Mouse (Mus musculus): Measurements from ENCODE around the gene Prkd2. TPM values are rescaled to one million over a fixed set of nuclear protein-coding genes. Genes with fewer than 3 reads are reported as not detected.

The Prkd2 gene
- total and polyA plus RNA-seq, 2 experiments from 2014 or later: 4.3 TPM

DNA sequence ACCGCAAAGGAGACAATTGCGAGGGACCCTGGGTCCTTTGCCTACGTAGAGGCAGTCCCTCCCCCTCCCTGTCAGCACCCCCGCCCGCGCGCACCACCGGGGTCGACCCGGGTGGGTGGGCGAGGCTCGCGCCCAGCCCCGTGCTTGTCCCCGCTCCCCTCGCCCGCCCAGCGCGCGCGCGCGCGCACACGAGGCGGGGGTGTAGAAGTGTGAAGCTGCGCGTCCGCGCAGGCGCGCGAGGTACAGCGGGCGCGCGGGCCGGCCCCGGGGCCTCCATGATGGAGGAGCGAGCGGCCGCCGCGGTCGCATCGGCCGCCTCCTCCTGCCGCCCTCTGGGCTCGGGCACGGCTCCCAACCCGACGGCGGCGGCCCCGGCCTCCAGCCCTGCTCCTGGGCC lies 26.6 kb upstream of the Prkd2 start:
- Histone ChIP-seq H3K27ac (peak overlapping the region; percentile 99), H3K36me3 (ENCODE audit: insufficient read depth, low read length) (no peaks in the 10 kb centered on the region), H3K27me3 (ENCODE audit: insufficient read depth, low read length) (no peaks in the 10 kb centered on the region), H3K4me2 (ENCODE audit: low read depth, low read length) (peak overlapping the region; percentile 83), H3K4me1 (ENCODE audit: insufficient read depth, low read length) (peaks cover 32% of the 10 kb centered on the region), H3K4me3 (ENCODE audit: low read length) (peak overlapping the region; percentile 99), H3K9ac (replicated peaks; ENCODE audit: low read length) (peak overlapping the region; percentile 100), H3K9me3 (ENCODE audit: low read length) (no peaks in the 10 kb centered on the region)
- DNase-seq (ENCODE audit: low spot score) (peak; percentile 96), ATAC-seq (peak; percentile 78)
- TF ChIP-seq CTCF (IDR thresholded peaks at IDR 0.05; ENCODE audit: low read depth): no peak
- WGBS: 0% methylated on average over 47 of the region's 55 CpGs

DNA sequence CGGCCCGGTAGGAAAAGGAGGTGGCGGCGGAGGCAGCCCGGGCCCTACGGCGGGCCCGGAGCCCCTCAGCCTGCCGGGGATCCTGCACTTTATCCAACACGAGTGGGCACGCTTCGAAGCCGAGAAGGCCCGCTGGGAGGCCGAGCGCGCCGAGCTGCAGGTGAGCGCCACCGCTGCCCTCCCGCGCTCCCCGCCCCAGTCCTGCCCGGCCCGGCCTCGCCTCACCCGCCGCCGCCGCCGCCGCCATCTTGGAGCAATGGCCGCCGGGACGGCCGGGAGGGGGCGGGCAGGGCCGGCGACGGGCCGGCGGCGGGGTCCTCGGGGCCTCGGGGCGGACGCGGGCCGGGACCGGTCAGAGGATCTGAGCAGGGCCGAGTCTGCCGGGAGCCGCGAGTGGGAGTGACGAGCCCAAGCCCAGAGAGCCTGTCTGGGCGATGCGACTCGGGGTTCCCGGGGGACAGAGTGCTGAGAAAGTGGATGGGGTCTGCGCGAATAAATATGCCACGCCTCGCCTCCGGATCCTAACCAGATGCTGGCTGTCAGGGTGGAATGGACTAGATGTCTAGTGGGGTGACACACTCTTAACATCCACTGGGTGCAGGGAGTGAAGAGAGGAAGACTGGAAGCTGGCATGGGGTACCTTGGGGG lies 26.1 kb upstream of the Prkd2 start, which contains the start of gene Fkrp:
Gene Fkrp, minus strand, starts transcription at position 258 of the 648 bp plus-strand sequence.
- Histone ChIP-seq H3K27me3 (ENCODE audit: insufficient read depth, low read length) (no peaks in the 10 kb centered on the region), H3K9me3 (ENCODE audit: low read length) (no peaks in the 10 kb centered on the region), H3K4me2 (ENCODE audit: low read depth, low read length) (peak within 1 kb of the TSS; percentile 83), H3K4me1 (ENCODE audit: insufficient read depth, low read length) (peaks cover 35% of the 10 kb centered on the region), H3K36me3 (ENCODE audit: insufficient read depth, low read length) (no peaks in the 10 kb centered on the region), H3K27ac (peak within 1 kb of the TSS; percentile 99), H3K9ac (replicated peaks; ENCODE audit: low read length) (peak within 1 kb of the TSS; percentile 100), H3K4me3 (ENCODE audit: low read length) (peak within 1 kb of the TSS; percentile 99)
- no peak for TF ChIP-seq CTCF (IDR thresholded peaks at IDR 0.05; ENCODE audit: low read depth)
- peak; percentile 70 for DNase-seq (ENCODE audit: low spot score)
- WGBS: under 1% methylated on average over 45 of the region's 64 CpGs
- peak; percentile 41 for ATAC-seq

DNA sequence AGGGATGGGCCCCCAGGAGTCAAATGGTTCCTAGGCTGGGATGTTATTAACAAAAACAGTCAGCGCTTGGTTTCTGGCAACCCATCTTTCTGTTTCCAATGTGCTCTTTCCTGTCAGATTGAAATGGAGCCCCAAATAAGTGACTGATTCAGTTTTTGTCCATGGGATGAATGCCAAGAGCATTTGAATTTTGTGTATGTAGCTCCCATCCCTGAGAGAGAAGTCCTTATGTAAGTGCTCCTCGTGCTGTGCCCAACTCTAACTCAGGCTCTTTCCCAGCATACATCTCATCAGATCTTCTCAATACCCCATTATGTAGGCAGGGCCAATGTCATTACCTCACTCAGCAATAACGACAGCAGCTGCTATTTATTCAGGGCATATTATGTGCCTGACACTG lies 25.0 kb upstream of the Prkd2 start:
- ATAC-seq (no peak), DNase-seq (ENCODE audit: low spot score) (peak; percentile 16)
- 19% methylated on average over 3 of the region's 3 CpGs for WGBS
- Histone ChIP-seq H3K9me3 (ENCODE audit: low read length) (no peaks in the 10 kb centered on the region), H3K9ac (replicated peaks; ENCODE audit: low read length) (peak overlapping the region; percentile 100), H3K4me1 (ENCODE audit: insufficient read depth, low read length) (peaks cover 35% of the 10 kb centered on the region), H3K4me3 (ENCODE audit: low read length) (peak overlapping the region; percentile 99), H3K27me3 (ENCODE audit: insufficient read depth, low read length) (no peaks in the 10 kb centered on the region), H3K27ac (peak overlapping the region; percentile 99; the same call in 1 of the 2 replicates), H3K4me2 (ENCODE audit: low read depth, low read length) (peak overlapping the region; percentile 83), H3K36me3 (ENCODE audit: insufficient read depth, low read length) (no peaks in the 10 kb centered on the region; the same call in 1 of the 2 replicates)
- no peak for TF ChIP-seq CTCF (IDR thresholded peaks at IDR 0.05; ENCODE audit: low read depth)

DNA sequence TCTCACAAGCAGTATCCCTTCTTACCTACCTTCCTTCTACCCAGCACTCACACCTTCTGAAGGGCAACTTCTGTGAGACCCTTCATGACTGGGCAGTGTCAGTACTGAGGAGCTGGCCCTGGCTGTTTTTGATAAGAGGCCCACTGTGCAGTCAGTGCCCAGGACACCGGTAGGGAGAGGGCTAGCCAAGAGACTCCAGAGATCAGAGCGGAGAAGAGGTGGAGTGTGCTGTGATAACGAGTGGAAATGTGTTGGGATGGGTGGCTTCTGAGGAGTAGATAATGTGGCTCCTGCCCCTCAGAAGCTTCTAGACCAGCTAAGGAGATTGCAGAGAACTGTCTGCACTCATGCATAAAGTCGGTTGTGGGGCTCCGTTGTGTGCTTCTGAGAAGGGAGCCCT lies 22.9 kb upstream of the Prkd2 start:
- TF ChIP-seq CTCF (IDR thresholded peaks at IDR 0.05; ENCODE audit: low read depth): no peak
- peaks cover 13% of the 10 kb centered on the region; the same call in 1 of the 2 replicates for H3K36me3 ChIP-seq (ENCODE audit: insufficient read depth, low read length)
- 0 out of 2 replicates have a peak overlapping the region, but pooled peaks have one; percentile 27 for H3K4me2 ChIP-seq (ENCODE audit: low read depth, low read length)
- DNase-seq (ENCODE audit: low spot score) (no peak), ATAC-seq (no peak)
- WGBS: 65% methylated on average over 5 of the region's 5 CpGs
- no peak overlapping the region for H3K27ac ChIP-seq
- H3K4me3 ChIP-seq (ENCODE audit: low read length): no peak overlapping the region
- no peaks in the 10 kb centered on the region for H3K9me3 ChIP-seq (ENCODE audit: low read length)
- no peaks in the 10 kb centered on the region for H3K27me3 ChIP-seq (ENCODE audit: insufficient read depth, low read length)
- H3K9ac ChIP-seq (replicated peaks; ENCODE audit: low read length): peak overlapping the region; percentile 21; the same call in 1 of the 2 replicates
- H3K4me1 ChIP-seq (ENCODE audit: insufficient read depth, low read length): peaks cover 35% of the 10 kb centered on the region

DNA sequence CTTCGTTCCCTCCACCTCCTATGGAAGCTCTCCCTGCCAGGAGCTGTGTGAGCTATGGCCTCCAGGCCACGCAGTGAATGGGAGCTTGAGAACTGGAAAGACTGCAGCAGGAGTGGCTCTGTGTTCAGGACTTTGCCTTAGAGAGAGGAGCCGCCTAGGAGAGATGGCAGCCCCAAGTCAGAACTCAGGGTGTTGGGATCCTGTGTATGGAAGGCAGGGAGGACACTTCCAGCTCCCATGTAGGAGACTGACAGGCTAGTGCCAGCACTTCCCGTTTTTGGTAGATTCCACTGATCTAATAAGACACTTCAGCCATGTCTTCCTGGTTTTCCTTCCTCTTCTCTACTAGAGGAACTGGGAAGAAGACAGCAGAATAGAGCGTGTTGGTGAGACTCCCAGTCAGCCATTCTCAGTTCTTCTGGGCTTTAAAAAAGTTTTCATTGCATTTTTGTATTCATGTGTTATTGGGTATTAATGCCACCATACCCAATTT lies 22.4 kb upstream of the Prkd2 start:
- no peak overlapping the region for H3K9ac ChIP-seq (replicated peaks; ENCODE audit: low read length)
- no peak for TF ChIP-seq CTCF (IDR thresholded peaks at IDR 0.05; ENCODE audit: low read depth)
- no peaks in the 10 kb centered on the region for H3K9me3 ChIP-seq (ENCODE audit: low read length)
- ATAC-seq (no peak), DNase-seq (ENCODE audit: low spot score) (no peak)
- no peak overlapping the region for H3K4me3 ChIP-seq (ENCODE audit: low read length)
- H3K4me2 ChIP-seq (ENCODE audit: low read depth, low read length): no peak overlapping the region
- no peak overlapping the region for H3K27ac ChIP-seq
- WGBS: 68% methylated on average over 5 of the region's 5 CpGs
- peaks cover 18% of the 10 kb centered on the region for H3K36me3 ChIP-seq (ENCODE audit: insufficient read depth, low read length)
- no peaks in the 10 kb centered on the region for H3K27me3 ChIP-seq (ENCODE audit: insufficient read depth, low read length)
- H3K4me1 ChIP-seq (ENCODE audit: insufficient read depth, low read length): peaks cover 35% of the 10 kb centered on the region

DNA sequence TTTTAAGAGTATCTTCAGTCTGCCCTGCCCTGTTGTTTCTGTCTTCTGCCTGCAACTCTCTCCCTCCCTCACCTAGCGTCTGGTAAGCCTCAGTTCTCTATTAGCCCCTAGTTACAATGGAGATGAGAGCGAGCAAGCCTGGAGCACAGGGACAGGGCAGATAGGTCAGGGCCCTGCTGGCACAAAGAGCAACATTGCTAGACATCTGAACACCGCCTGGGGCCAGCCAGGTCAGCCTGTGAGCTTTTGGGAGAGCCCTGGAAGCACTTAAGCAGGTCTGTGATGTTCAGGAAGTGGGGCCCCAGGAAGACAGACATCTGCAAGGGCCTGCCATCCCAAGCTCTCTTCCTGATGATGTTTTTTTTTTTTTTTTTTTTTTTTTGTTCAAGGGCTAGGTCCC lies 21.6 kb upstream of the Prkd2 start:
- H3K4me3 ChIP-seq (ENCODE audit: low read length): no peak overlapping the region
- peaks cover 25% of the 10 kb centered on the region for H3K36me3 ChIP-seq (ENCODE audit: insufficient read depth, low read length)
- H3K4me1 ChIP-seq (ENCODE audit: insufficient read depth, low read length): peaks cover 35% of the 10 kb centered on the region
- no peak for DNase-seq (ENCODE audit: low spot score)
- WGBS: 40% methylated on average over 3 of the region's 3 CpGs
- no peak for ATAC-seq
- 0 out of 2 replicates have a peak overlapping the region, but pooled peaks have one; percentile 7 for H3K4me2 ChIP-seq (ENCODE audit: low read depth, low read length)
- H3K9ac ChIP-seq (replicated peaks; ENCODE audit: low read length): no peak overlapping the region
- H3K9me3 ChIP-seq (ENCODE audit: low read length): no peaks in the 10 kb centered on the region
- TF ChIP-seq CTCF (IDR thresholded peaks at IDR 0.05; ENCODE audit: low read depth): no peak
- H3K27ac ChIP-seq: peak overlapping the region; percentile 64
- no peaks in the 10 kb centered on the region for H3K27me3 ChIP-seq (ENCODE audit: insufficient read depth, low read length)

DNA sequence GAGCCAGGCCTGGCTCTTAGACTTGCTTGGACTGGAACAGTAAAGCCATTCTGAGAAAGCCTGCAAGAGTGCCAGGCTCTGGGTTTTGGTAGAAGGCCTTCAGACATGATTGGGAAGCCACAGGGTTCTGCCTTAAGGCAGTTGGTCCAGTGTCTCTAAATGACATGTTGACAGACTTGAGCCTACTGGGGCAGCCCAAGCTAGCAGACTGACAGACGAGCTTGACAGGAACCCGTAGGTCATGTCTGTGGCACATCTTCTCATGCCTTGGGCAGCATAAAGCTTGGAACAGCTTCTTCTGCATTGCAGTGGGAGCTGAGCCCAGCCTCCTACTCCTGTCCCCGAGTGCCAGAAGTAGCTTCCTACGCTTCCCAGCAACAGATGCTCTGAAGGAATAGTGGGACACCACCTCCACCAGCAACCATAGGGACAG lies 21.0 kb upstream of the Prkd2 start:
- Histone ChIP-seq H3K9me3 (ENCODE audit: low read length) (no peaks in the 10 kb centered on the region), H3K27ac (peak overlapping the region; percentile 64), H3K4me2 (ENCODE audit: low read depth, low read length) (no peak overlapping the region), H3K27me3 (ENCODE audit: insufficient read depth, low read length) (no peaks in the 10 kb centered on the region), H3K36me3 (ENCODE audit: insufficient read depth, low read length) (peaks cover 31% of the 10 kb centered on the region), H3K4me3 (ENCODE audit: low read length) (no peak overlapping the region), H3K9ac (replicated peaks; ENCODE audit: low read length) (no peak overlapping the region), H3K4me1 (ENCODE audit: insufficient read depth, low read length) (peaks cover 35% of the 10 kb centered on the region)
- DNase-seq (ENCODE audit: low spot score) (peak; percentile 23), ATAC-seq (0 out of 2 replicates have a peak, but pooled peaks have one; percentile 6)
- TF ChIP-seq CTCF (IDR thresholded peaks at IDR 0.05; ENCODE audit: low read depth): no peak
- 37% methylated on average over 4 of the region's 4 CpGs for WGBS
